ENCODE assay signal across 31 mouse cellular contexts in the genomic region with DNA sequence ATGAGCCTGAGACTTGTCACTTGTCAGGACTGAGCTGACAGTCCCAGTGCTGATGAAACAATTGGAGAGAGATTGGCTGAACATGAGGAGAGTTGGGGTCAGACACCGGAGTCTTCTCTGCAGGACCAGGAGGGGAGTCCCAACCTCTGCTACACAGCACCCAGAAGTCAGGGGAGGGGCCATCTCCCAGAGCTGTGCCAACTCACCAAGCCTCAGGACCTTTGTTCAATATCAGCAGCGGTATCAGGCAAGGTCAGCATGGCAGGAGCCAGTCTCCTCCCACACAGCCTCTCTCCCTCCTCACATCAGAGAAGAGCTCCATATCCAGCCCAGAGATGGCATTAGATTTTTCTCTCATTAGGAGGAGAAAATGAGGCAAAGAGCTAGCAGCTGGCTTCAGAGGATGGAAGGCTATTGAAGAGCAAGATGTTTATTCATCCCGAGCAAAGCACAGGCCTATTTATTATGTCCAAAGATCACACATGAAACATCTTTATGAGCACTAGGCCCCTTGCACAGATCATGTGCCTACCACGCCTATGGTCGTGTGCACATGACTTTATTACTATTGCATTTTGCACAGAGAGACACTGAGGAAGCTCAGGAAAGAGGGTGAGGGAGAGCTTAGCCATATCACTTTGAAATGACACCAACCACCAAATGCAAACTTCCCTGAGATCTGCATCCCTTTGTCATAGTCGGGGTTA.
"Had no signal": no experiment of that assay in that cellular context is flagged by ENCODE, and none has a peak within 500 bp of the region (broad histone marks: within the 10 kb centered on the region; RNA-seq: fewer than 3 reads in every experiment).

No protein-coding gene starts in this region.

- H3K4me1 ChIP-seq: liver, embryonic 12.5 days; liver, embryonic 13.5 days; liver, embryonic 15.5 days; lung, embryonic 15.5 days; megakaryocyte, embryonic 14.5 days; midbrain, embryonic 12.5 days; midbrain, embryonic 15.5 days had no signal

- DNase-seq: left cerebral cortex, postnatal 4 days; liver; liver, embryonic 13.5 days; liver, postnatal 0 days; lung, adult 18-20 months; lung, adult 2 months; lung, embryonic 14.5 days; lung, postnatal 10 days; lung, postnatal 14 days; lung, postnatal 36 days; lung, postnatal 4 days; midbrain, embryonic 14.5 days had no signal

- H3K9me3 ChIP-seq: limb, embryonic 10.5 days; limb, embryonic 12.5 days; limb, embryonic 13.5 days; limb, embryonic 15.5 days; liver, embryonic 12.5 days; liver, embryonic 13.5 days; liver, embryonic 15.5 days; lung, embryonic 15.5 days; midbrain, embryonic 10.5 days; midbrain, embryonic 12.5 days; midbrain, embryonic 13.5 days; midbrain, embryonic 15.5 days had no signal

- H3K4me2 ChIP-seq: limb, embryonic 12.5 days; limb, embryonic 13.5 days; limb, embryonic 15.5 days; liver, embryonic 11.5 days; liver, embryonic 12.5 days; liver, embryonic 13.5 days; liver, embryonic 15.5 days; lung, embryonic 14.5 days; lung, embryonic 15.5 days; midbrain, embryonic 11.5 days; midbrain, embryonic 12.5 days; midbrain, embryonic 13.5 days; midbrain, embryonic 15.5 days had no signal

- H3K9ac ChIP-seq: limb, embryonic 12.5 days; limb, embryonic 13.5 days; limb, embryonic 15.5 days; liver, embryonic 12.5 days; liver, embryonic 13.5 days; liver, embryonic 14.5 days; liver, embryonic 15.5 days; liver, postnatal 0 days; lung, embryonic 14.5 days; lung, embryonic 15.5 days; midbrain, embryonic 12.5 days; midbrain, embryonic 13.5 days; midbrain, embryonic 15.5 days had no signal

- H3K27me3 ChIP-seq: limb, embryonic 12.5 days; limb, embryonic 13.5 days; limb, embryonic 15.5 days; liver, embryonic 12.5 days; liver, embryonic 13.5 days; liver, embryonic 15.5 days; lung, embryonic 15.5 days; megakaryocyte, embryonic 14.5 days; midbrain, embryonic 12.5 days; midbrain, embryonic 13.5 days; midbrain, embryonic 15.5 days had no signal

- H3K27ac ChIP-seq: limb, embryonic 10.5 days; limb, embryonic 12.5 days; limb, embryonic 13.5 days; limb, embryonic 15.5 days; liver, embryonic 12.5 days; liver, embryonic 13.5 days; liver, embryonic 14.5 days; liver, embryonic 15.5 days; lung, embryonic 15.5 days; macrophage; midbrain, embryonic 10.5 days; midbrain, embryonic 12.5 days; midbrain, embryonic 13.5 days; midbrain, embryonic 15.5 days had no signal

- H3K4me3 ChIP-seq: limb, embryonic 10.5 days; limb, embryonic 12.5 days; limb, embryonic 13.5 days; limb, embryonic 15.5 days; liver, embryonic 12.5 days; liver, embryonic 13.5 days; liver, embryonic 15.5 days; lung, embryonic 15.5 days; megakaryocyte, embryonic 14.5 days; midbrain, embryonic 10.5 days; midbrain, embryonic 12.5 days; midbrain, embryonic 13.5 days; midbrain, embryonic 15.5 days; myocyte had no signal

- H3K36me3 ChIP-seq: limb, embryonic 10.5 days; limb, embryonic 12.5 days; limb, embryonic 13.5 days; limb, embryonic 15.5 days; liver, embryonic 12.5 days; liver, embryonic 13.5 days; liver, embryonic 15.5 days; lung, embryonic 15.5 days; midbrain, embryonic 10.5 days; midbrain, embryonic 12.5 days; midbrain, embryonic 13.5 days; midbrain, embryonic 15.5 days had no signal

- ATAC-seq: liver, embryonic 12.5 days; liver, postnatal 0 days; lung, postnatal 0 days; midbrain, embryonic 13.5 days; midbrain, embryonic 15.5 days; midbrain, embryonic 16.5 days had no signal
